Mouse (Mus musculus) lung, adult 2 months (tissue): ENCODE results near the gene Myocd.

Experiments used
- CTCF ChIP-seq: fragments of 200-500 bp; IDR thresholded peaks from 2 replicates; pipeline ENCODE4 v1.5.1; 2011; ENCODE audit warnings: mild to moderate bottlenecking, low read length, control low read depth; ENCODE audit not compliant: insufficient read depth
- POLR2A ChIP-seq: fragments of 200-500 bp; IDR thresholded peaks from 2 replicates; pipeline ENCODE4 v1.6.1; 2011; ENCODE audit warnings: low read depth, mild to moderate bottlenecking, control low read depth, low read length, borderline replicate concordance; ENCODE audit errors: extremely low read depth

- no peak for TF ChIP-seq CTCF
- no peak for TF ChIP-seq POLR2A
Observed at GRCm38 (mm10) chr11:65214954-65215629, 54.7 kb downstream of the Myocd start.
